Mouse (Mus musculus) spleen, adult 2 months (tissue): ENCODE measurements around the gene Gm8122. TPM values are rescaled to one million over a fixed set of nuclear protein-coding genes. Genes with fewer than 3 reads are reported as not detected.
A peak's percentile ranks its signal among the peaks of the same experiment; 100 is the strongest.
"Not testable (repeated sequence)": the region's sequence is repeated elsewhere in the genome, so short reads cannot be mapped to it uniquely, and the experiment has no call there.

Source experiments
- DNase-seq, 2 experiments: peaks; one replicate each; pipeline versions ENCODE4 v3.0.0 to v3.0.0-alpha.2; 2012 to 2021; ENCODE audit warnings: low spot score in 2 of 2, low read depth in 1 of 2
- H3K27ac ChIP-seq: fragments of 200-500 bp; 2 replicates; pipeline ENCODE4 v1.5.1; 2012; ENCODE audit warnings: low read length, inconsistent platforms; ENCODE audit not compliant: insufficient read depth
- H3K27me3 ChIP-seq: fragments of 200-500 bp; 2 replicates; pipeline ENCODE4 v1.6.1; 2012; ENCODE audit warnings: mild to moderate bottlenecking, moderate library complexity, low read length, inconsistent platforms; ENCODE audit not compliant: control insufficient read depth, insufficient read depth
- H3K36me3 ChIP-seq: fragments of 200-500 bp; 2 replicates; pipeline ENCODE4 v1.6.1; 2012; ENCODE audit warnings: mild to moderate bottlenecking, low read length, inconsistent platforms; ENCODE audit not compliant: control insufficient read depth, insufficient read depth
- H3K4me1 ChIP-seq: fragments of 200-500 bp; 2 replicates; pipeline ENCODE4 v1.6.1; 2011; ENCODE audit warnings: inconsistent platforms; ENCODE audit not compliant: control insufficient read depth, insufficient read depth, insufficient read length
- H3K4me3 ChIP-seq: fragments of 200-500 bp; 2 replicates; pipeline ENCODE4 v1.5.1; 2011; ENCODE audit warnings: mild to moderate bottlenecking, inconsistent platforms; ENCODE audit not compliant: insufficient read depth, insufficient read length; ENCODE audit errors: extremely low read depth
- WGBS: fragments of 180-500 bp; shearing (Covaris S2); methylation state at CpG from one replicate; pipeline ENCODE4 v1.1.7; 2018; 5-methylcytosine and 5-hydroxymethylcytosine counted together
- polyA plus RNA-seq: library from polyadenylated mRNA; depleted of rRNA; stranded (reverse); fragments of >200 nt; gene quantifications from 2 replicates; pipeline ENCODE4 v1.2.3, GENCODE M21; 2012; rRNA removed

Gene Gm8122
- polyA plus RNA-seq, result not detected in 2 replicates

GRCm38 (mm10) chr14:43235204-43235603 is at the start of gene Gm8122:
Gene Gm8122 (minus strand): TSS chr14:43235304.
- not testable (repeated sequence) for H3K4me3 ChIP-seq, H3K36me3 ChIP-seq, H3K4me1 ChIP-seq, DNase-seq, H3K27ac ChIP-seq, H3K27me3 ChIP-seq
- 92% methylated on average over 4 of the region's 4 CpGs for WGBS

GRCm38 (mm10) chr14:43278681-43279080 is 43.6 kb upstream of the Gm8122 start:
- WGBS, result 89% methylated on average over 3 of the region's 3 CpGs
- H3K4me1 ChIP-seq, H3K36me3 ChIP-seq, H3K27me3 ChIP-seq, H3K27ac ChIP-seq, DNase-seq, H3K4me3 ChIP-seq: not testable (repeated sequence)

DNA sequence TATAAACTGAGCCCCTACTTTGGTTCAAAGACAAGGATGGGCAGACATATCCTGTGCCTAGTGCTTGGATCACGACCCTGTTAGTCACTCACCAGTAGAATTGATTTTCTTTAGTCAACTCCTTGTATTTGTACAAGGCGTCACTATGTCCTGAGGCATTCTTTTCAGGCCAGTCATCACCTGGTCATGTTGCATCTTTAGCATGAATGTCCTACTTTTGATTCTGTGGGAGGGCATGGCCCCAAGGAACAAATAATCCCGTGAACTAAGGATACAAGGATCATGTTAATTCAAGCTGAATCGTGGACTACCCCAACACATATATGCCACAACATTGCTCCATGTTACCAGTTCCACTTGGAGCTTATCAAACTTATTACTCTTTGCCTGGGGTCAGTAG is 43.0 kb upstream of the Gm8122 start:
- not testable (repeated sequence) for DNase-seq, H3K4me1 ChIP-seq, H3K4me3 ChIP-seq, H3K27me3 ChIP-seq, H3K36me3 ChIP-seq, H3K27ac ChIP-seq
- WGBS, result 73% methylated on average over 4 of the region's 4 CpGs

GRCm38 (mm10) chr14:43277468-43277867 is 42.4 kb upstream of the Gm8122 start:
- 55% methylated on average over 2 of the region's 2 CpGs for WGBS
- not testable (repeated sequence) for H3K4me3 ChIP-seq, H3K36me3 ChIP-seq, H3K4me1 ChIP-seq, DNase-seq, H3K27ac ChIP-seq, H3K27me3 ChIP-seq

DNA sequence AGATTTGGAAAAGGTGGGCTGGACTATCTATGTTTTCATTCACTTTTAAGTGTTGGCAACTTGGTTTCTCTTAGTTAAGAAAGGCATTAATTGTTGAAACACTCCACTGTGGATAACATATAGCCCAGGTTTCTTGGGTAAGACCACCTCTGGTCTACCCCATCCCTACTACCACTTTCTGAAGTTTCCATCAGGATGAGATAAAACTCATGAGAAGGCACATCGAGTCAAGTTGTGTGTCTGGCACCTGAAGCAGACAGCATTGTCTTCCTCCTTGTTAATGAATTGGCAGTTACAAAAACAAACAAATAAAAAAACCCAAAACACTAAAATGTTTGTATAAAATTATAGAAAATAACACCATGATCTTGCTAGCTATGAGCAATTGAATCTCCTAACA is 40.6 kb upstream of the Gm8122 start:
- not testable (repeated sequence) for DNase-seq, H3K4me3 ChIP-seq, H3K4me1 ChIP-seq, H3K27ac ChIP-seq, H3K36me3 ChIP-seq, H3K27me3 ChIP-seq
- WGBS, result 84% methylated on average over 1 of the region's 1 CpGs

GRCm38 (mm10) chr14:43274986-43275511 is 39.9 kb upstream of the Gm8122 start, which contains the start of gene Gm9732:
Gene Gm9732 (plus strand): TSS chr14:43275036.
- H3K36me3 ChIP-seq, H3K4me1 ChIP-seq, H3K27ac ChIP-seq, H3K27me3 ChIP-seq, H3K4me3 ChIP-seq: not testable (repeated sequence)
- WGBS, result 75% methylated on average over 8 of the region's 8 CpGs
- DNase-seq, result peak in 1 of 2 experiments; percentile 18

DNA sequence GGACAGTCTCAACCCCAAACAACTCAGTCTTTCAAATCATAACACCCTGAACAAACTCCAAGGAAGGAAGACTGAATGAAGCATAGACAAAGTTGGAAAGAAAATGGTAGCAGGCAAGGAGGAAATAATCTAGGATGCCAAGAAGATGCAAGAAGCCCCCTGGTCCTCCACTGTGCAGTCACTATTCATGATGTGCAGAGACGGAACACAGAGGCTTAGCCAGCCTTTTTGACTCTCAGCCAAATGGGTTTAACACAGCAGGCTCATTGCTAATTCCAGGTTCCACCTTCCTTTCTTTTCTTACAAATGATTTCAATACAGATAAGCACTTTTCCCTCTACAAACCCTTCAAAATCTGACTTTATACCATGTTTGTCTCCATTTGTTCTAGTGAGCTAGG is 38.1 kb upstream of the Gm8122 start:
- H3K27me3 ChIP-seq, H3K27ac ChIP-seq, H3K36me3 ChIP-seq, H3K4me1 ChIP-seq, H3K4me3 ChIP-seq, DNase-seq: not testable (repeated sequence)
- WGBS, result 89% methylated on average over 1 of the region's 1 CpGs

DNA sequence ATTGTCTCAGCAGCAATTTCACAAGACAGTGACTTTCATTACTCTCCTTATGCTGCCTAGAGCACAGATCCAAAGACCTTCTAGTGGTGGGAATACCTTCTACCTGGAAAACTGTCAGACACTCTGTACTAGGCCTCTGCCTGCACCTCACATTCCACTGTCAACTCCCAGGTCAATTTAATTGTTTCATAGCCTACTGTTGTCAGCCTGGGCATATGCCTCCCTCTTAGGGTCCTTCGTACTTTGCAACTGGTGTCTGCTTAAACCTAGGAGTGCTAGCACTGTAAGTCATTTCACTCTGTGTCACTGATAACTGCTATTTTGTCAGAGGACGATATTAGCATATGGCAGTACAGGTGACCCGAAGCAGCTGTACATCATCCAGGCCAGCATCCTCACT is 34.1 kb upstream of the Gm8122 start:
- not testable (repeated sequence) for H3K27ac ChIP-seq, H3K36me3 ChIP-seq, DNase-seq, H3K4me1 ChIP-seq, H3K27me3 ChIP-seq, H3K4me3 ChIP-seq
- 91% methylated on average over 3 of the region's 3 CpGs for WGBS

- H3K27ac ChIP-seq, H3K4me3 ChIP-seq, H3K36me3 ChIP-seq, DNase-seq, H3K4me1 ChIP-seq, H3K27me3 ChIP-seq: not testable (repeated sequence)
- 25% methylated on average over 2 of the region's 2 CpGs for WGBS
These were observed 33.5 kb upstream of the Gm8122 start for GRCm38 (mm10) chr14:43268521-43269084.

GRCm38 (mm10) chr14:43263421-43263820 is 28.3 kb upstream of the Gm8122 start:
- H3K27ac ChIP-seq, H3K4me1 ChIP-seq, H3K36me3 ChIP-seq, H3K27me3 ChIP-seq, DNase-seq, H3K4me3 ChIP-seq: not testable (repeated sequence)
- 93% methylated on average over 3 of the region's 3 CpGs for WGBS

DNA sequence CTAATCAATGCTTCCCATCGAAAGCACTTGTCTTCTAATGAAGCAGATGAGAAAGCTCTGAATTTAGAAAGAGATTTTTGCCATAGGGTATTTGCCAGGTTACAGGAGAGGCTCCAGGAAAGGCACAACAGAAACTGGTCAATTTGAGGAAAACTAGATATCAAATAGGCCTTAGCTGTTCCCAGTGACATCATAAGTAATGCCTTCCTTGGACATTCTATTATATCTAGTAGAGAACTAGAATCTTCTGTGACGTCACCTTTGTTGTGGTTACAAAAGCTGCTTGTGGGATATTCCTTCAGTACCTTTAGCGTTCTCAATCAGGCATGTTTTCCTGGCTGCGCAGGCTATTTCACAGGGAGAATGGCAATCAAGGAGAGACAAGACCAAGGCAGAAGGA is 23.2 kb upstream of the Gm8122 start, which contains the start of gene Gm8126:
TSS of gene Gm8126 (plus strand) at position 301 of the 400 bp plus-strand sequence.
- not testable (repeated sequence) for DNase-seq, H3K27ac ChIP-seq, H3K4me1 ChIP-seq, H3K27me3 ChIP-seq, H3K36me3 ChIP-seq, H3K4me3 ChIP-seq
- 90% methylated on average over 3 of the region's 4 CpGs for WGBS
